Comparison of ENCODE assay signal across 8 mouse cellular contexts in the genomic region with DNA sequence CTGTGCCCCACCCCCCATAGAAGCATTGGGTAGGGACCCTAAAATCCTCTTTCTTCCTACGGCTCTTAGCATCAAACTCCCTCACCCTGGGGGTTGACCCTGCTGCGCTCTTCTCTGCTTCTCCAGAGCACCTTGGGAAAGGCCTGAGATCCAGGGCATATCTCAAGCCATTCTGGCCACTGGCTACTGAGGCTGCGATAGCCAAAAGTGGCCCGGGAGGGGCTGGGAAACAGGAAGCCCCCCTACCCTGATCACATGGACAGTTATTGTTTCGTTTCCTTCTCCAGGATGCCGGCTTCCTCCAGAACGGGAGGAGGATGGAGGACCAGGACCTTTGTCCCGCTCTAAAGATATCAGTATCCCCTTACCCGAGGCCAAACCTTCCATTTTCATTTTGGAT. TPM values are rescaled to one million over a fixed set of nuclear protein-coding genes. Genes with fewer than 3 reads are reported as not detected.
DNase-seq lines count a peak whose midpoint lies in the region; ATAC-seq and TF ChIP-seq lines count a peak whose summit lies in the region.

A gene (minus strand): TSS at position 174 of the 400 bp plus-strand sequence.

- TF ChIP-seq CTCF in cerebellum, adult 2 months (IDR thresholded peaks at IDR 0.05; ENCODE audit: borderline replicate concordance, insufficient read depth, low read depth, low read length) = no peak
- TF ChIP-seq CTCF in lung, postnatal 0 days (IDR thresholded peaks at IDR 0.05) = no peak

- no peak for TF ChIP-seq POLR2A in cerebellum, adult 2 months (IDR thresholded peaks at IDR 0.05; ENCODE audit: borderline replicate concordance, insufficient read depth, low read length)

- WGBS in cerebellum, adult 2 months = 90% methylated on average over 9 of the region's 9 CpGs
- WGBS in heart, embryonic 10.5 days = 66% methylated on average over 9 of the region's 9 CpGs
- 64% methylated on average over 9 of the region's 9 CpGs for WGBS in lung, postnatal 0 days

- H3K9ac ChIP-seq in lung, postnatal 0 days (replicated peaks; ENCODE audit: low read depth) = no peak within 1 kb of the TSS; the same call in 1 of the 2 replicates

- peak; percentile 75 for TF ChIP-seq EP300 in lung, postnatal 0 days (IDR thresholded peaks at IDR 0.05)

- H3K36me3 ChIP-seq in heart, embryonic 10.5 days = peaks cover 21% of the 10 kb centered on the region
- H3K36me3 ChIP-seq in lung, postnatal 0 days (ENCODE audit: insufficient read depth, low read length) = 0 out of 2 replicates have a peak, but pooled peaks cover 5% of the 10 kb centered on the region

- peak; percentile 4; the same call in 1 of the 2 replicates for ATAC-seq in lung, postnatal 0 days

- peak in 1 of 2 experiments; percentile 32 for DNase-seq in cerebellum, adult 2 months
- DNase-seq in cerebellum, postnatal 4 days (ENCODE audit: low spot score in 2 of 2) = no peak
- DNase-seq in adrenal gland, postnatal 4 days (ENCODE audit: low spot score in 2 of 2) = no peak
- no peak for DNase-seq in heart, embryonic 10.5 days (ENCODE audit: low spot score)
- peak; percentile 66 for DNase-seq in kidney, adult 9 months
- no peak for DNase-seq in lung, postnatal 0 days (ENCODE audit: low spot score)
- no peak for DNase-seq in urinary bladder, postnatal 36 days (ENCODE audit: low spot score in 2 of 2)
- DNase-seq in left cerebral cortex, postnatal 36 days (ENCODE audit: low spot score in 2 of 2) = no peak

- H3K27me3 ChIP-seq in cerebellum, adult 2 months (ENCODE audit: control insufficient read depth, insufficient read depth, low read length) = no peaks in the 10 kb centered on the region
- H3K27me3 ChIP-seq in heart, embryonic 10.5 days (ENCODE audit: insufficient read depth, poor library complexity, severe bottlenecking) = peaks cover 5% of the 10 kb centered on the region; the same call in 1 of the 2 replicates
- no peaks in the 10 kb centered on the region for H3K27me3 ChIP-seq in lung, postnatal 0 days (replicated peaks; ENCODE audit: insufficient read depth, low read length)

- H3K4me2 ChIP-seq in lung, postnatal 0 days (replicated peaks; ENCODE audit: low read depth, low read length) = peak within 1 kb of the TSS; percentile 64

- H3K27ac ChIP-seq in cerebellum, adult 2 months (ENCODE audit: insufficient read depth, low read length) = peak within 1 kb of the TSS; percentile 80
- peak within 1 kb of the TSS; percentile 85 for H3K27ac ChIP-seq in heart, embryonic 10.5 days
- peak within 1 kb of the TSS; percentile 71 for H3K27ac ChIP-seq in lung, postnatal 0 days (ENCODE audit: low read length)

- no peaks in the 10 kb centered on the region for H3K9me3 ChIP-seq in heart, embryonic 10.5 days
- no peaks in the 10 kb centered on the region for H3K9me3 ChIP-seq in lung, postnatal 0 days (ENCODE audit: low read length)

- 0 out of 2 replicates have a peak, but pooled peaks cover 3% of the 10 kb centered on the region for H3K4me1 ChIP-seq in cerebellum, adult 2 months (ENCODE audit: control insufficient read depth, insufficient read depth, low read length)
- peaks cover 32% of the 10 kb centered on the region for H3K4me1 ChIP-seq in heart, embryonic 10.5 days
- peaks cover 6% of the 10 kb centered on the region; the same call in 1 of the 2 replicates for H3K4me1 ChIP-seq in lung, postnatal 0 days (ENCODE audit: insufficient read depth, low read depth, low read length)

- intact Hi-C loops in left cerebral cortex, postnatal 36 days (cut with DNase I) = loop anchor here (5.0 kb wide), 1 partner anchor 823 kb away; no protein-coding TSS in a partner anchor

- peak within 1 kb of the TSS; percentile 77 for H3K4me3 ChIP-seq in cerebellum, adult 2 months (replicated peaks; ENCODE audit: insufficient read depth, low read depth, low read length)
- peak within 1 kb of the TSS; percentile 81 for H3K4me3 ChIP-seq in heart, embryonic 10.5 days
- H3K4me3 ChIP-seq in lung, postnatal 0 days (ENCODE audit: low read depth, low read length) = peak within 1 kb of the TSS; percentile 59

RNA-seq across cellular contexts. Expression of the gene that starts here (rescaled TPM):
- 9.5 and 9.7 TPM in 2 replicates for polyA plus RNA-seq in cerebellum, adult 2 months (2012; rRNA removed)
- total RNA-seq in adrenal gland, postnatal 4 days (2021) = 10 to 100 TPM; 21.6 to 21.8 TPM
- polyA plus RNA-seq in heart, embryonic 10.5 days (2016; fragmentation: Nextera tagmentation; extraction: Ambion mirVana) = 6.1 and 7.9 TPM in 2 replicates
- polyA plus RNA-seq in lung, postnatal 0 days (2015; fragmentation: Nextera tagmentation; extraction: Ambion mirVana) = 29.5 and 42.0 TPM in 2 replicates
- 1 to 10 TPM; 3.4 to 4.9 TPM for total RNA-seq in left cerebral cortex, postnatal 36 days (2021)
